Mouse (Mus musculus) forebrain, embryonic 11.5 days (tissue): ENCODE data around the gene Prdx5. TPM values are rescaled to one million over a fixed set of nuclear protein-coding genes. Genes with fewer than 3 reads are reported as not detected.
"Not testable (repeated sequence)": the region's sequence is repeated elsewhere in the genome, so short reads cannot be mapped to it uniquely, and the experiment has no call there.

Source experiments
- ATAC-seq: fragments of 200-750 bp; cut with Nextera tagmentation; replicated peaks from 2 replicates; pipeline ENCODE4 v1.8.0; 2017; ENCODE audit warnings: moderate TSS enrichment; ENCODE audit not compliant: low FRiP score
- DNase-seq: peaks from one replicate; pipeline ENCODE4 v3.0.0-alpha.2; 2017; ENCODE audit warnings: low spot score
- H3K27ac ChIP-seq: fragments of 300-500 bp; sonication (generic); 2 replicates; pipeline ENCODE4 v1.5.1; 2014; ENCODE audit warnings: low read depth, low read length
- H3K27me3 ChIP-seq: fragments of 300-500 bp; sonication (generic); 2 replicates; pipeline ENCODE4 v1.6.1; 2014; ENCODE audit warnings: mild to moderate bottlenecking, low read length, mixed read lengths; ENCODE audit not compliant: control insufficient read depth, insufficient read depth
- H3K36me3 ChIP-seq: fragments of 300-500 bp; sonication (generic); 2 replicates; pipeline ENCODE4 v1.6.1; 2014; ENCODE audit warnings: mild to moderate bottlenecking, low read length, moderate library complexity, mixed read lengths; ENCODE audit not compliant: control insufficient read depth, insufficient read depth
- H3K4me1 ChIP-seq: fragments of 300-500 bp; sonication (generic); replicated peaks from 2 replicates; pipeline ENCODE4 v1.6.1; 2014; ENCODE audit warnings: low read length, mixed read lengths; ENCODE audit not compliant: control insufficient read depth, insufficient read depth
- H3K4me2 ChIP-seq: fragments of 300-500 bp; sonication (generic); 2 replicates; pipeline ENCODE4 v1.6.1; 2014; ENCODE audit warnings: low read depth, mild to moderate bottlenecking, low read length, moderate library complexity, mixed read lengths; ENCODE audit not compliant: severe bottlenecking
- H3K4me3 ChIP-seq: fragments of 300-500 bp; sonication (generic); 2 replicates; pipeline ENCODE4 v1.5.1; 2014; ENCODE audit warnings: low read depth, low read length
- H3K9ac ChIP-seq: fragments of 300-500 bp; sonication (generic); 2 replicates; pipeline ENCODE4 v1.6.1; 2014; ENCODE audit warnings: low read length
- H3K9me3 ChIP-seq: fragments of 300-500 bp; sonication (generic); 2 replicates; pipeline ENCODE4 v1.6.1; 2016; ENCODE audit warnings: low read length, mixed read lengths; ENCODE audit not compliant: control insufficient read depth
- WGBS: fragments of 180-500 bp; shearing (Covaris S2); extraction: QIAGEN DNeasy Blood & Tissue Kit; methylation state at CpG from one replicate; pipeline ENCODE4 v1.1.7; 2014; 5-methylcytosine and 5-hydroxymethylcytosine counted together
- polyA plus RNA-seq: library from polyadenylated mRNA; unstranded; fragments of >200 nt; fragmentation: Nextera tagmentation; extraction: Ambion mirVana; gene quantifications from 2 replicates; pipeline ENCODE4 v1.2.1, GENCODE M21; 2014

Prdx5 gene
- polyA plus RNA-seq, 1 experiment from 2014 or later = 105 TPM

GRCm38 (mm10) chr19:6907811-6908540, 1.9 kb downstream of the Prdx5 start:
- no peaks in the 10 kb centered on the region for H3K27me3 ChIP-seq
- no peak overlapping the region for H3K9ac ChIP-seq
- H3K4me1 ChIP-seq = peaks cover 15% of the 10 kb centered on the region
- no peak overlapping the region for H3K27ac ChIP-seq
- WGBS = 89% methylated on average over 7 of the region's 7 CpGs
- H3K4me2 ChIP-seq = peak overlapping the region; percentile 93
- H3K4me3 ChIP-seq = no peak overlapping the region
- peaks cover 9% of the 10 kb centered on the region for H3K36me3 ChIP-seq
- ATAC-seq = no peak
- DNase-seq = no peak
- H3K9me3 ChIP-seq = no peaks in the 10 kb centered on the region

- Histone ChIP-seq H3K4me2 (no peak overlapping the region), H3K27ac (no peak overlapping the region), H3K36me3 (peaks cover 4% of the 10 kb centered on the region), H3K4me3 (no peak overlapping the region), H3K9me3 (no peaks in the 10 kb centered on the region), H3K27me3 (no peaks in the 10 kb centered on the region), H3K9ac (no peak overlapping the region), H3K4me1 (peaks cover 15% of the 10 kb centered on the region)
- 89% methylated on average over 8 of the region's 8 CpGs for whole genome bisulfite sequencing
- DNase-seq (no peak), ATAC-seq (no peak)
Measured at GRCm38 (mm10) chr19:6907094-6907493, 2.8 kb downstream of the Prdx5 start.

GRCm38 (mm10) chr19:6906199-6906598, 3.7 kb downstream of the Prdx5 start:
- peaks cover 4% of the 10 kb centered on the region for H3K36me3 ChIP-seq
- no peaks in the 10 kb centered on the region for H3K9me3 ChIP-seq
- DNase-seq = peak; percentile 47
- H3K9ac ChIP-seq = no peak overlapping the region
- peaks cover 15% of the 10 kb centered on the region for H3K4me1 ChIP-seq
- WGBS = 88% methylated on average over 3 of the region's 3 CpGs
- no peaks in the 10 kb centered on the region for H3K27me3 ChIP-seq
- ATAC-seq = no peak
- H3K4me2 ChIP-seq = no peak overlapping the region
- H3K4me3 ChIP-seq = no peak overlapping the region
- no peak overlapping the region for H3K27ac ChIP-seq

- ATAC-seq = no peak
- DNase-seq = no peak
- H3K27ac ChIP-seq = no peak overlapping the region
- H3K9me3 ChIP-seq = no peaks in the 10 kb centered on the region
- WGBS = 94% methylated on average over 11 of the region's 11 CpGs
- peaks cover 12% of the 10 kb centered on the region; the same call in 1 of the 2 replicates for H3K4me1 ChIP-seq
- H3K36me3 ChIP-seq = peaks cover 4% of the 10 kb centered on the region
- H3K4me2 ChIP-seq = no peak overlapping the region
- no peak overlapping the region for H3K4me3 ChIP-seq
- H3K27me3 ChIP-seq = no peaks in the 10 kb centered on the region
- H3K9ac ChIP-seq = no peak overlapping the region
Measured at GRCm38 (mm10) chr19:6905498-6906159, 4.3 kb downstream of the Prdx5 start.

- Histone ChIP-seq H3K27ac (no peak overlapping the region), H3K4me1 (peaks cover 12% of the 10 kb centered on the region; the same call in 1 of the 2 replicates), H3K4me3 (no peak overlapping the region), H3K4me2 (no peak overlapping the region), H3K27me3 (no peaks in the 10 kb centered on the region), H3K9ac (no peak overlapping the region), H3K9me3 (no peaks in the 10 kb centered on the region), H3K36me3 (peaks cover 4% of the 10 kb centered on the region)
- ATAC-seq (no peak), DNase-seq (no peak)
- WGBS = 89% methylated on average over 2 of the region's 2 CpGs
Measured at GRCm38 (mm10) chr19:6904846-6905245, 5.1 kb downstream of the Prdx5 start.

GRCm38 (mm10) chr19:6903031-6903430, 6.9 kb downstream of the Prdx5 start:
- Histone ChIP-seq H3K4me2 (no peak overlapping the region), H3K27ac (no peak overlapping the region), H3K36me3 (peaks cover 4% of the 10 kb centered on the region), H3K9ac (no peak overlapping the region), H3K27me3 (no peaks in the 10 kb centered on the region), H3K4me3 (no peak overlapping the region), H3K4me1 (peaks cover 2% of the 10 kb centered on the region; the same call in 1 of the 2 replicates), H3K9me3 (no peaks in the 10 kb centered on the region)
- WGBS = 97% methylated on average over 1 of the region's 1 CpGs
- ATAC-seq = no peak
- no peak for DNase-seq

- no peak overlapping the region for H3K27ac ChIP-seq
- ATAC-seq = no peak
- no peaks in the 10 kb centered on the region for H3K36me3 ChIP-seq
- H3K4me1 ChIP-seq = no peaks in the 10 kb centered on the region
- no peak overlapping the region for H3K4me2 ChIP-seq
- no peak for DNase-seq
- no peak overlapping the region for H3K4me3 ChIP-seq
- no peak overlapping the region for H3K9ac ChIP-seq
- 89% methylated on average over 4 of the region's 4 CpGs for WGBS
- H3K27me3 ChIP-seq = no peaks in the 10 kb centered on the region
- H3K9me3 ChIP-seq = no peaks in the 10 kb centered on the region
Measured at GRCm38 (mm10) chr19:6899641-6900040, 10.3 kb downstream of the Prdx5 start.

- not testable (repeated sequence) for H3K27ac ChIP-seq, H3K4me2 ChIP-seq
Measured at GRCm38 (mm10) chr19:6895608-6896305, 14.1 kb downstream of the Prdx5 start.

More at GRCm38 (mm10) chr19:6895608-6896305, 14.1 kb downstream of the Prdx5 start:
- not testable (repeated sequence) for H3K4me1 ChIP-seq, H3K27me3 ChIP-seq, H3K9ac ChIP-seq, H3K4me3 ChIP-seq, ATAC-seq, H3K9me3 ChIP-seq, H3K36me3 ChIP-seq
- peak; percentile 20 for DNase-seq
- WGBS = 89% methylated on average over 18 of the region's 18 CpGs
